ENCODE assay signal across 10 mouse cellular contexts in the genomic region with DNA sequence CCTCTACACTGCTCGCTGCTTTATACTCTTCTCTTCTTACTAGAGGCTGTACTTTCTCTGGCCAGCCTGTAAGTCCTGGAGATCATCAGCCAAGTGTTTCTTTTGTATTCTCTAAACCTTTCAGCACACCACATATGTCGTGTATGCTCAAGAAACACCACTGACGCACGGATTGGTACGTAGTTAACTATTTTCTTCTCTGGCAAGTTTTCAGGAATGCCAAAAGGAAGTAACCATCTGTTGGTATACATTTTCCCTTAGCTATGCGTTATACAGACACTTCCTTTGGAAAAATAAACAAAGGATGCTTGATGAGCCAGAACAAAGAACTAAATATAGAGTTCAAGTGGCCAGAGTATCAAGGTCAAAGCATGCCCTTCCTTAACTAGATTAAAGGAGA. TPM values are rescaled to one million over a fixed set of nuclear protein-coding genes. Genes with fewer than 3 reads are reported as not detected.
DNase-seq lines count a peak whose midpoint lies in the region; ATAC-seq and TF ChIP-seq lines count a peak whose summit lies in the region.
"Not testable (repeated sequence)": the region's sequence is repeated elsewhere in the genome, so short reads cannot be mapped to it uniquely, and the experiment has no call there.
"Had no signal": no experiment of that assay in that cellular context is flagged by ENCODE, and none has a peak within 500 bp of the region (broad histone marks: within the 10 kb centered on the region; RNA-seq: fewer than 3 reads in every experiment).

No protein-coding gene starts in this region.

- 61% methylated on average over 5 of the region's 6 CpGs for WGBS in lung, embryonic 14.5 days
- 53% methylated on average over 5 of the region's 6 CpGs for WGBS in lung, embryonic 16.5 days
- WGBS in lung, postnatal 0 days, result 54% methylated on average over 5 of the region's 6 CpGs

- not testable (repeated sequence) for DNase-seq in lung, embryonic 14.5 days; lung, postnatal 0 days (ENCODE audit: low spot score)

- not testable (repeated sequence) for H3K4me3 ChIP-seq in lung, embryonic 14.5 days (ENCODE audit: low read depth, low read length); lung, embryonic 16.5 days (ENCODE audit: low read length); lung, postnatal 0 days (ENCODE audit: low read depth, low read length)

- H3K4me2 ChIP-seq in lung, embryonic 14.5 days; lung, embryonic 16.5 days (ENCODE audit: low read depth, low read length); lung, postnatal 0 days (replicated peaks; ENCODE audit: low read depth, low read length): not testable (repeated sequence)

- peak; percentile 52; the same call in 1 of the 2 replicates for ATAC-seq in lung, embryonic 14.5 days (ENCODE audit: insufficient read depth)
- peak; percentile 70 for ATAC-seq in lung, embryonic 16.5 days (ENCODE audit: low read depth)
- peak; percentile 61 for ATAC-seq in lung, postnatal 0 days

- not testable (repeated sequence) for TF ChIP-seq CTCF in lung, embryonic 14.5 days (IDR thresholded peaks at IDR 0.05; ENCODE audit: low read depth); lung, postnatal 0 days (IDR thresholded peaks at IDR 0.05)

- not testable (repeated sequence) for H3K36me3 ChIP-seq in lung, embryonic 14.5 days (ENCODE audit: insufficient read depth); lung, embryonic 16.5 days (ENCODE audit: control insufficient read depth, insufficient read depth, low read length); lung, postnatal 0 days (ENCODE audit: insufficient read depth, low read length)

- not testable (repeated sequence) for TF ChIP-seq EP300 in lung, postnatal 0 days (IDR thresholded peaks at IDR 0.05)

- not testable (repeated sequence) for H3K27me3 ChIP-seq in lung, embryonic 14.5 days (ENCODE audit: insufficient read depth, low read length); lung, embryonic 16.5 days (ENCODE audit: control insufficient read depth, insufficient read depth, low read depth, low read length); lung, postnatal 0 days (replicated peaks; ENCODE audit: insufficient read depth, low read length)

- not testable (repeated sequence) for H3K9ac ChIP-seq in lung, embryonic 14.5 days; lung, embryonic 16.5 days (ENCODE audit: low read length); lung, postnatal 0 days (replicated peaks; ENCODE audit: low read depth)

- H3K27ac ChIP-seq in lung, embryonic 14.5 days (ENCODE audit: low read depth); lung, embryonic 16.5 days (ENCODE audit: low read length); lung, postnatal 0 days (ENCODE audit: low read length): not testable (repeated sequence)

- not testable (repeated sequence) for H3K9me3 ChIP-seq in lung, embryonic 14.5 days (ENCODE audit: low read depth, low read length); lung, embryonic 16.5 days (ENCODE audit: control insufficient read depth, low read length); lung, postnatal 0 days (ENCODE audit: low read length)

- H3K4me1 ChIP-seq in lung, embryonic 14.5 days (ENCODE audit: insufficient read depth); lung, embryonic 16.5 days (replicated peaks; ENCODE audit: control insufficient read depth, insufficient read depth, low read length); lung, postnatal 0 days (ENCODE audit: insufficient read depth, low read depth, low read length): not testable (repeated sequence)

RNA-seq across cellular contexts. Expression of gene Mrgpra1, which starts 49.4 kb away (rescaled TPM):
- polyA plus RNA-seq in lung, embryonic 14.5 days (2014; fragmentation: Nextera tagmentation; extraction: Ambion mirVana), result not detected in 2 replicates
- not detected in 2 replicates for polyA plus RNA-seq in lung, embryonic 16.5 days (2015; fragmentation: Nextera tagmentation; extraction: Ambion mirVana)
- not detected in 2 replicates for polyA plus RNA-seq in lung, postnatal 0 days (2015; fragmentation: Nextera tagmentation; extraction: Ambion mirVana)
- polyA plus RNA-seq: activated CD4-positive, CD25-positive, alpha-beta regulatory T cell, adult 4 months; adrenal gland, adult 2 months; brain, embryonic 14.5 days; C2C12; CD4-positive, CD25-positive, alpha-beta regulatory T cell, adult 4 months; G1E; Patski had no signal

RNA-seq across cellular contexts. Expression of gene Mrgpra9, which starts 52.0 kb away (rescaled TPM):
- polyA plus RNA-seq in lung, embryonic 14.5 days (2014; fragmentation: Nextera tagmentation; extraction: Ambion mirVana), result 0.28 TPM in 1 of 2 replicates, not detected in the other
- 0.19 and 0.33 TPM in 2 replicates for polyA plus RNA-seq in lung, embryonic 16.5 days (2015; fragmentation: Nextera tagmentation; extraction: Ambion mirVana)
- 0.13 and 0.14 TPM in 2 replicates for polyA plus RNA-seq in lung, postnatal 0 days (2015; fragmentation: Nextera tagmentation; extraction: Ambion mirVana)
- polyA plus RNA-seq: activated CD4-positive, CD25-positive, alpha-beta regulatory T cell, adult 4 months; adrenal gland, adult 2 months; brain, embryonic 14.5 days; C2C12; CD4-positive, CD25-positive, alpha-beta regulatory T cell, adult 4 months; G1E; Patski had no signal
